Mouse (Mus musculus) hindbrain, embryonic 13.5 days (tissue): ENCODE results near the gene Cct8l1. TPM values are rescaled to one million over a fixed set of nuclear protein-coding genes. Genes with fewer than 3 reads are reported as not detected.

ENCODE experiments used
- ATAC-seq: fragments of 200-750 bp; cut with Nextera tagmentation; 2 replicates; pipeline ENCODE4 v1.8.0; 2017; ENCODE audit warnings: moderate TSS enrichment; ENCODE audit not compliant: low FRiP score
- H3K27ac ChIP-seq: fragments of 300-500 bp; sonication (generic); 2 replicates; pipeline ENCODE4 v1.5.1; 2015; ENCODE audit warnings: inconsistent platforms, mild to moderate bottlenecking, moderate library complexity
- H3K27me3 ChIP-seq: fragments of 300-500 bp; sonication (generic); 2 replicates; pipeline ENCODE4 v1.6.1; 2015; ENCODE audit warnings: mild to moderate bottlenecking, inconsistent platforms
- H3K36me3 ChIP-seq: fragments of 300-500 bp; sonication (generic); 2 replicates; pipeline ENCODE4 v1.6.1; 2015; ENCODE audit warnings: mild to moderate bottlenecking, inconsistent platforms
- H3K4me1 ChIP-seq: fragments of 300-500 bp; sonication (generic); replicated peaks from 2 replicates; pipeline ENCODE4 v1.6.1; 2015; ENCODE audit warnings: inconsistent platforms
- H3K4me2 ChIP-seq: fragments of 300-500 bp; sonication (generic); 2 replicates; pipeline ENCODE4 v1.6.1; 2015; ENCODE audit warnings: inconsistent platforms, mild to moderate bottlenecking, moderate library complexity
- H3K4me3 ChIP-seq: fragments of 300-500 bp; sonication (generic); 2 replicates; pipeline ENCODE4 v1.5.1; 2015; ENCODE audit warnings: mild to moderate bottlenecking, inconsistent platforms
- H3K9ac ChIP-seq: fragments of 300-500 bp; sonication (generic); 2 replicates; pipeline ENCODE4 v1.6.1; 2015; ENCODE audit warnings: mild to moderate bottlenecking, inconsistent platforms
- H3K9me3 ChIP-seq: fragments of 300-500 bp; sonication (generic); 2 replicates; pipeline ENCODE4 v1.6.1; 2016; ENCODE audit warnings: inconsistent platforms
- WGBS: fragments of 180-500 bp; shearing (Covaris S2); methylation state at CpG from one replicate; pipeline ENCODE4 v1.1.7; 2015; 5-methylcytosine and 5-hydroxymethylcytosine counted together
- polyA plus RNA-seq: library from polyadenylated mRNA; unstranded; fragments of >200 nt; fragmentation: Nextera tagmentation; extraction: Ambion mirVana; gene quantifications from 2 replicates; pipeline ENCODE4 v1.2.1, GENCODE M21; 2015

The Cct8l1 gene
- polyA plus RNA-seq, 1 experiment from 2014 or later: 0.13 TPM

DNA sequence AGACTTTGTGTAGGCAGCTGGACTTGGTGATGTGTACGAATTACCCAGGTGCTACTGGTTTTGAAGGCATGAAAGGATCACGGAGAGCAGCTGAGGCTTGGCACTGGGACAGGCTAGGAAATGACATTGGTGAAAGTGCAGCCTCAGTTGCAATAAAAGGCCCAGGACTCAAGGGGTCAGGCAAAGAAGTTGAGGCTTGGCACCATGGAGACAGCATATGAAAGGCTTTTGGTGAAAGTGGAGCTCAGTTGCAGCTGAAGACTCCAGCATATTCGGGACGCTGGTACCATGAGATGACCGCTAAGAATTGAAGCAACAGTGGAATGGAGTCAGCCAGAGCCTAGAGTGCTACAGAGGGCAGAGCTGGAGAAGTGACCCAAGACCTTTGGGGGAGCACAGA is 39.8 kb downstream of the Cct8l1 start:
- WGBS: 90% methylated on average over 5 of the region's 5 CpGs

DNA sequence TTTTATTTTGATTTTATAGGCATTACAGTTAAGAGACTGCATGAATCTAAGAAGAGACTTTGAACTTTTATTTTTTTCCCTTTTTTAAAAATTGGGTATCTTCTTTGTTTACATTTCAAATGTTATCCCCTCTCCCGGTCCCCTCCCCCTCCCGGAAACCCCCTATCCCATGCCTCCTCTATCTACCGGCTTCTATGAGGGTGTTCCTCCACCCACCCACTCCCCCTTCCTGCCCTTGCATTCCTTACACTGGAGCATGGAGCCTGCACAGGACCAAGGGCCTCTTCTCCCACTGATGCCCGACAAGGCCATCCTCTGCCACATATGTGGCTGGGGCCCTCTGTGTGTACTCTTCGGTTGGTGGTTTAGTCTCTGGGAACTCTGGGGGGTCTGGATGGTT is 40.5 kb downstream of the Cct8l1 start:
- no peak overlapping the region for H3K4me2 ChIP-seq
- no peaks in the 10 kb centered on the region for H3K4me1 ChIP-seq
- ATAC-seq: no peak
- 85% methylated on average over 5 of the region's 5 CpGs for WGBS
- H3K27me3 ChIP-seq: no peaks in the 10 kb centered on the region
- H3K4me3 ChIP-seq: no peak overlapping the region
- H3K9ac ChIP-seq: no peak overlapping the region
- H3K9me3 ChIP-seq: no peaks in the 10 kb centered on the region
- H3K27ac ChIP-seq: no peak overlapping the region
- no peaks in the 10 kb centered on the region for H3K36me3 ChIP-seq

More for the DNA sequence above, 39.8 kb downstream of the Cct8l1 start:
- Histone ChIP-seq H3K27ac (no peak overlapping the region), H3K4me3 (no peak overlapping the region), H3K36me3 (no peaks in the 10 kb centered on the region), H3K9me3 (no peaks in the 10 kb centered on the region), H3K27me3 (no peaks in the 10 kb centered on the region), H3K9ac (no peak overlapping the region), H3K4me2 (no peak overlapping the region), H3K4me1 (no peaks in the 10 kb centered on the region)
- no peak for ATAC-seq

Other genes with a start within 250 kb of the Cct8l1 start
- gene Kmt2c, start 17.3 kb upstream of the Cct8l1 start, polyA plus RNA-seq: 20.1 and 20.3 TPM in 2 replicates
- 3.5 and 5.0 TPM in 2 replicates for gene Xrcc2, start 189.8 kb downstream of the Cct8l1 start, polyA plus RNA-seq
- 19.9 and 21.0 TPM in 2 replicates for gene Actr3b, start 243.9 kb downstream of the Cct8l1 start, polyA plus RNA-seq